Mouse (Mus musculus) myocyte (in vitro differentiated cells): ENCODE results near the gene Car14.

Experiments used
- CEBPB ChIP-seq: IDR thresholded peaks from 2 replicates; pipeline ENCODE4 v1.6.1; 2011; ENCODE audit warnings: mild to moderate bottlenecking, moderate library complexity; ENCODE audit not compliant: poor library complexity, insufficient read depth, severe bottlenecking
- E2F4 ChIP-seq: IDR thresholded peaks from one replicate; pipeline ENCODE4 v1.6.1; 2011; ENCODE audit warnings: mild to moderate bottlenecking, control low read depth, moderate library complexity; ENCODE audit not compliant: insufficient read depth
- MAX ChIP-seq: IDR thresholded peaks from one replicate; pipeline ENCODE4 v1.6.1; 2011; ENCODE audit warnings: low read depth, mild to moderate bottlenecking, control low read depth
- MYOD1 ChIP-seq, 3 experiments: IDR thresholded peaks; one replicate each; pipeline ENCODE4 v1.6.1; 2011; ENCODE audit warnings: control low read depth in 2 of 3, low read depth in 2 of 3, mild to moderate bottlenecking in 2 of 3, moderate library complexity in 1 of 3; ENCODE audit not compliant: insufficient read length in 2 of 3, control insufficient read depth in 1 of 3
- POLR2A ChIP-seq: IDR thresholded peaks from one replicate; pipeline ENCODE4 v1.6.1; 2011; ENCODE audit warnings: low read depth, mild to moderate bottlenecking, control low read depth, moderate library complexity; ENCODE audit not compliant: insufficient read length
- POLR2AphosphoS2 ChIP-seq: IDR thresholded peaks from one replicate; pipeline ENCODE4 v1.6.1; 2011; ENCODE audit warnings: low read depth, control low read depth; ENCODE audit not compliant: insufficient read length
- TCF12 ChIP-seq: IDR thresholded peaks from one replicate; pipeline ENCODE4 v1.6.1; 2011; ENCODE audit warnings: mild to moderate bottlenecking, control low read depth; ENCODE audit not compliant: poor library complexity, insufficient read depth, severe bottlenecking
- USF1 ChIP-seq: IDR thresholded peaks from one replicate; pipeline ENCODE4 v1.6.1; 2011; ENCODE audit warnings: low read depth, mild to moderate bottlenecking, control low read depth, moderate library complexity

GRCm38 (mm10) chr3:95865571-95865970, 38.9 kb downstream of the Car14 start:
- TF ChIP-seq USF1 (no peak), POLR2A (no peak), CEBPB (no peak), MYOD1 (IDR thresholded peaks at IDR 0.05; ENCODE audit: control insufficient read depth in 1 of 3, insufficient read length in 2 of 3, low read depth in 2 of 3) (no peak), E2F4 (no peak), MAX (no peak), POLR2AphosphoS2 (no peak), TCF12 (no peak)
